Mouse (Mus musculus) midbrain, embryonic 16.5 days (tissue): ENCODE measurements around the gene Srrm3. TPM values are rescaled to one million over a fixed set of nuclear protein-coding genes. Genes with fewer than 3 reads are reported as not detected.

Experiments
- ATAC-seq: fragments of 200-750 bp; cut with Nextera tagmentation; 2 replicates; pipeline ENCODE4 v1.8.0; 2017; ENCODE audit warnings: moderate TSS enrichment
- H3K27ac ChIP-seq: fragments of 300-500 bp; sonication (generic); 2 replicates; pipeline ENCODE4 v1.5.1; 2014; ENCODE audit warnings: mild to moderate bottlenecking, low read length, mixed read lengths
- H3K27me3 ChIP-seq: fragments of 300-500 bp; sonication (generic); 2 replicates; pipeline ENCODE4 v1.6.1; 2014; ENCODE audit warnings: low read depth, low read length, mixed read lengths; ENCODE audit not compliant: control insufficient read depth, insufficient read depth
- H3K36me3 ChIP-seq: fragments of 300-500 bp; sonication (generic); 2 replicates; pipeline ENCODE4 v1.6.1; 2014; ENCODE audit warnings: mild to moderate bottlenecking, low read length, moderate library complexity, mixed read lengths; ENCODE audit not compliant: control insufficient read depth, insufficient read depth
- H3K4me1 ChIP-seq: fragments of 300-500 bp; sonication (generic); 2 replicates; pipeline ENCODE4 v1.6.1; 2014; ENCODE audit warnings: mild to moderate bottlenecking, low read length, mixed read lengths; ENCODE audit not compliant: control insufficient read depth, insufficient read depth
- H3K4me2 ChIP-seq: fragments of 300-500 bp; sonication (generic); 2 replicates; pipeline ENCODE4 v1.6.1; 2014; ENCODE audit warnings: mild to moderate bottlenecking, low read length, mixed read lengths
- H3K4me3 ChIP-seq: fragments of 300-500 bp; sonication (generic); 2 replicates; pipeline ENCODE4 v1.5.1; 2014; ENCODE audit warnings: low read depth, mild to moderate bottlenecking, low read length, moderate library complexity, mixed read lengths
- H3K9ac ChIP-seq: fragments of 300-500 bp; sonication (generic); 2 replicates; pipeline ENCODE4 v1.6.1; 2014; ENCODE audit warnings: low read depth, low read length, mixed read lengths
- H3K9me3 ChIP-seq: fragments of 300-500 bp; sonication (generic); replicated peaks from 2 replicates; pipeline ENCODE4 v1.6.1; 2014; ENCODE audit warnings: mild to moderate bottlenecking, low read length, mixed read lengths; ENCODE audit not compliant: control insufficient read depth, poor library complexity, severe bottlenecking
- WGBS: fragments of 180-500 bp; shearing (Covaris S2); extraction: QIAGEN DNeasy Blood & Tissue Kit; methylation state at CpG from one replicate; pipeline ENCODE4 v1.1.7; 2014; 5-methylcytosine and 5-hydroxymethylcytosine counted together
- polyA plus RNA-seq: library from polyadenylated mRNA; unstranded; fragments of >200 nt; fragmentation: Nextera tagmentation; extraction: Ambion mirVana; gene quantifications from 2 replicates; pipeline ENCODE4 v1.2.1, GENCODE M21; 2015

The Srrm3 gene
- polyA plus RNA-seq, 1 experiment from 2014 or later = 76.2 TPM

DNA sequence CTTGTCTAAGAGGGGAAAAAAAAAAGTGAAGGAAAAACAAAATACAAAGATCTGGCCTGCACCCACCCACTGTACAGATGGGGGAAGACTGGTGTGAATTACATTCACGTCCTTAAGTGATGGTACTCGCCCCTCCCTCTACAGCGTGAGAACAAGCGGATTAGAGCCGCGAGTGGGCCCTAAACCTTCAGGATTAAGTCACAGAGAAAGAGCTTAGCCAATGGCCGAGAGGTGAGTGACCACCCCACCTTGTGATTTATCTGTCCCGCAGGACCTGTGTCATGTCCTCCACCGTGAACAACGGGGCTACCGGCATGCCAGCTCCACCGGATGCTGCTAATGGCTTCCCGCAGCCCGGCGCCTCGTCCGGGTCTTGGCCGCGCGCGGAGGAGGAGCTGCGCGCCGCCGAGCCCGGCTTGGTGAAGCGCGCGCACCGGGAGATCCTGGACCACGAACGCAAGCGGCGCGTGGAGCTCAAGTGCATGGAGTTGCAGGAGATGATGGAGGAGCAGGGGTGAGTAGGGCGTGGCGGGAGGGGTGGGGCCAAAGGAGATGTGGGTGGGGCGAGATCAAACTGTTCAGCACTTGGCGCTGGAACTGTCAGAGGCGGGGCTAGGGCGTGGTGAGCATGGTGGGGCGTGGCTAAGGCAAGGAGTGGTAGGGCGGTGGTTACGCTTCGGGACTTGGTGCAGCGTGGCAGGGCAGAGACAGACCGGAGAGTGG is 28.2 kb downstream of the Srrm3 start:
- Histone ChIP-seq H3K27ac (peak overlapping the region; percentile 77), H3K36me3 (no peaks in the 10 kb centered on the region), H3K27me3 (no peaks in the 10 kb centered on the region), H3K4me3 (peak overlapping the region; percentile 49), H3K9ac (peak overlapping the region; percentile 60), H3K9me3 (no peaks in the 10 kb centered on the region), H3K4me2 (peak overlapping the region; percentile 86), H3K4me1 (peaks cover 29% of the 10 kb centered on the region)
- 1% methylated on average over 47 of the region's 47 CpGs for WGBS
- ATAC-seq = peak; percentile 80

DNA sequence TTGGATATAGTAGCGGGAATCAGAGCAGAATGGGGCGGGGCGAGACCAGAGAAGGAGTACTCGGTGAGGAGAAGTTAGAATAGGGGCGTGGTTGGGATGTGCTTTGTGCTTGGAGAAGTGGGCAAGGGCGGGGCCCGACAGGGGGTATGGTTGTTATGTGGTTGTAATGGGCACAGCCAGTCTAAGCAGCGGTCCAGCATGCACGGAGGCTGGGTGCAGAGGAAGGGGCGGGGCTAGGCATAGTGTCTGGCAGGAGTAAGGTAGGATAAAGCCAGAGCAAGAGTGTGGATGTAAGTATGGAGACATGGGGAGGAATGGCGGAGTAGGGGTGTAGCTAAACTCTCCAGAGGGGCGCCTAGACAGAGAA is 28.8 kb downstream of the Srrm3 start:
- WGBS = 1% methylated on average over 12 of the region's 12 CpGs
- Histone ChIP-seq H3K9me3 (no peaks in the 10 kb centered on the region), H3K27ac (peak overlapping the region; percentile 77), H3K9ac (peak overlapping the region; percentile 60), H3K27me3 (no peaks in the 10 kb centered on the region), H3K4me3 (peak overlapping the region; percentile 49), H3K4me1 (peaks cover 29% of the 10 kb centered on the region), H3K4me2 (peak overlapping the region; percentile 86), H3K36me3 (no peaks in the 10 kb centered on the region)
- peak; percentile 82 for ATAC-seq

DNA sequence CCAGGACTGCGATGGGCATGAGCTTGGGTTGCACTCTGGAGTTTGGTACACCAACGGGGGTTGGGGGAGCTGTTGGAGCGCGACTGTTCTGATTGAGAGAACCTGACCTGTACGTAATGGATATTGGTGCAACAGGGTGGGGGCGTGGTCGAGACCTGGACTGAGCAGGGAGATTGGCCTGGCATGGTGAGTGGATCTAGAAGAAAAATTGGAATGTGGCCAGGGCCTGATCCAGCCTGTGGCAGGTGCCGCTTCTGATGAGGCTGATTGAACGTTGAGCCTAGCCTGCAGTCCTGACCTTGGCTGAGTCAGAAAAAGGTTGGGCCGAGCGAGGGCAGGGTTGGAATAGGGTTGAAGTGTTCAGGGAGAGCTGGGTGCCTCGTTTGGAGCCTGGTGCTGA is 29.3 kb downstream of the Srrm3 start:
- Histone ChIP-seq H3K4me1 (peaks cover 29% of the 10 kb centered on the region), H3K36me3 (no peaks in the 10 kb centered on the region; the same call in 1 of the 2 replicates), H3K27ac (peak overlapping the region; percentile 77; the same call in 1 of the 2 replicates), H3K4me2 (peak overlapping the region; percentile 86), H3K27me3 (no peaks in the 10 kb centered on the region), H3K9ac (no peak overlapping the region), H3K4me3 (peak overlapping the region; percentile 49), H3K9me3 (no peaks in the 10 kb centered on the region)
- peak; percentile 3; the same call in 1 of the 2 replicates for ATAC-seq
- 19% methylated on average over 12 of the region's 12 CpGs for WGBS

DNA sequence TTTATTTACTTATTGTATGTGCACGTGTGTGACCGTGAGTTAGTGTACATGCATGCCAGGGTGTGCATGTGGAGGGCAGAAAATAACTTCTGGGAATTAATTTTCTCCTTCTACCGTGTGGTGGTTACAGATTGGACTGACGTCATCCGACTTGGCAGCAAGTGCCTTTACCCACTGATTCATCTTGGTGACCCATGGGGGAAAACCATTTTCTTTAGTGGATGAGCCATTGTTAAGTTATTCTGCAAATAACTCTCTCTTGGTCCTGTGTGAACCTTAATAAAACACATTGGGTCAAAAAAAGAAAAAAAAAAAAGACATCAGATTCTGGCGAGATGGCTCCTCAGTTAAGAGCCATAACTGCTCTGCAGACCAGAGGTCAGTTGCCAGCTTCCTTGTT is 35.0 kb downstream of the Srrm3 start:
- 76% methylated on average over 6 of the region's 6 CpGs for WGBS

DNA sequence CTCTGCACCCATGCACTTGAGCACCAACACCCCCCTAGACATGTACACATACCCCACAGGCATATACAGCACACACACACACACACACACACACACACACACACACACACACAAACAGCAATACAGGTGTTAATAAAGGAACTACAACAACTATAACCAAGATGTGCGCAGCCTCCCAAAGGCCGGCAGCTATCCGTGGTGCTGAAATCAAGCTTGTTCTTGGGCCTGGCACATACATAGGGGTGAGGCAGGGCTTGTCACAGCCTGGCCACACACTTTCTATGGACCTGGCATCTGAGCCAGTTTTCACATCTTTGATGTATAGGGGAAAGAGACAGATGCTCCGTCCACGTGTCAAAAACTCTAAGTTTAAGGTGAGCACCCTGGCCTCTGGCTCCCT is 36.7 kb downstream of the Srrm3 start:
- Histone ChIP-seq H3K27me3 (no peaks in the 10 kb centered on the region), H3K4me2 (no peak overlapping the region), H3K9ac (no peak overlapping the region), H3K36me3 (peaks cover 8% of the 10 kb centered on the region), H3K27ac (no peak overlapping the region), H3K4me3 (no peak overlapping the region), H3K4me1 (no peaks in the 10 kb centered on the region), H3K9me3 (no peaks in the 10 kb centered on the region)
- no peak for ATAC-seq
- WGBS = 29% methylated on average over 5 of the region's 5 CpGs

More for the DNA sequence above, 35.0 kb downstream of the Srrm3 start:
- Histone ChIP-seq H3K9ac (no peak overlapping the region), H3K4me2 (no peak overlapping the region), H3K36me3 (peaks cover 4% of the 10 kb centered on the region), H3K27ac (no peak overlapping the region), H3K9me3 (no peaks in the 10 kb centered on the region), H3K4me3 (no peak overlapping the region), H3K27me3 (no peaks in the 10 kb centered on the region), H3K4me1 (no peaks in the 10 kb centered on the region)
- no peak for ATAC-seq

DNA sequence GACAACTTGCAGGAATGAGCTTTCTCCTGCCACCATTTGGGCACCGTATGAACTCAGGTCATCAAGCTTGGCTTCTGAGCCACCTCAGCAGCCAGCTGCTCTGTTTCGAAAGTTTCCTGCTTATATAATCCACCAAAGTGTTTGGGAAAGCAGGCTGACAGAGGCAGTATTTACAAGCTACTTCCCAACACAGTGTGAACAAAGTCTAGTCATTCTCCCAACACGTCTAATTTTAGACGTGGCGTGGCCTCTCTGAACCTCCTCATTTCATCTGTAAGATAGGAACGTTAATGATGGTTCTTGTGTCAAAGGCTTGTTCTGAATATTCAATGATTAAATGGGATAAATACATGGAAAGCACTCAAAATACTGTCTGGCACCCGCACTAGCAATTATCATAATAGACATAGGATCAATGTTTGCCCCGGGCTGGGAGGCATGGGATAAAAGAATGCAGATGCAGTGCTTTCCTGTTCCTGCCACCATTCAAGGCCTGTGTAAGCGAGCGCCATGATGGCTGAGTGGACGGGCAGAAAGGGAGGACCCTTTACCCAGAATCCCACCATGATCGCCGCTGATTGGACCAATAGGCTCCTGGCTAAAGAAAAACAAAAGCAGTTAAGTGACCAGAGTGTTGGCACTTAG is 39.1 kb downstream of the Srrm3 start:
- no peaks in the 10 kb centered on the region for H3K27me3 ChIP-seq
- ATAC-seq = no peak
- H3K4me3 ChIP-seq = no peak overlapping the region
- 59% methylated on average over 13 of the region's 13 CpGs for WGBS
- no peak overlapping the region for H3K9ac ChIP-seq
- peaks cover 8% of the 10 kb centered on the region for H3K36me3 ChIP-seq
- H3K9me3 ChIP-seq = no peaks in the 10 kb centered on the region
- H3K4me1 ChIP-seq = peaks cover 12% of the 10 kb centered on the region
- no peak overlapping the region for H3K4me2 ChIP-seq
- H3K27ac ChIP-seq = no peak overlapping the region

DNA sequence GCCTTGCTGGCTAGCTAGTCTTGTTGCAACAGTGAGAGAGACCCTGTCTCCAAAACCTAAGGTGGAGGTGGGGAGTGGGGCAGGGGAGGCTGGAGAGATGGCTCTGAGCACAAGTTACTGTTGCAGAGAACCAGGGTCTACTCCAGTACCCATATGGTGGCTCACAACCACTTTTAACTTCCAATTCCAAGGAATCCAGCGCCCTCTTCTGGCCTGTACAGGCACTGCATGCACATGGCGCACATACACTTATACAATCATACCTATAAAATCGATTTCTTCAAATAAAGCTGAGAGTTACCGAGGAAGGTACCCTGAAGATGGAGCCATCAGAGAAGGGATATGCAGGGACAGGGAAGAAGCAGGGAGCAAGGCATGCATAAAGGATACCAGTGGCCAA is 40.8 kb downstream of the Srrm3 start:
- Histone ChIP-seq H3K27me3 (no peaks in the 10 kb centered on the region), H3K9ac (no peak overlapping the region), H3K27ac (no peak overlapping the region), H3K4me1 (peaks cover 27% of the 10 kb centered on the region), H3K4me3 (no peak overlapping the region), H3K36me3 (peaks cover 8% of the 10 kb centered on the region; the same call in 1 of the 2 replicates), H3K9me3 (no peaks in the 10 kb centered on the region), H3K4me2 (no peak overlapping the region)
- 74% methylated on average over 4 of the region's 4 CpGs for WGBS
- ATAC-seq = no peak

DNA sequence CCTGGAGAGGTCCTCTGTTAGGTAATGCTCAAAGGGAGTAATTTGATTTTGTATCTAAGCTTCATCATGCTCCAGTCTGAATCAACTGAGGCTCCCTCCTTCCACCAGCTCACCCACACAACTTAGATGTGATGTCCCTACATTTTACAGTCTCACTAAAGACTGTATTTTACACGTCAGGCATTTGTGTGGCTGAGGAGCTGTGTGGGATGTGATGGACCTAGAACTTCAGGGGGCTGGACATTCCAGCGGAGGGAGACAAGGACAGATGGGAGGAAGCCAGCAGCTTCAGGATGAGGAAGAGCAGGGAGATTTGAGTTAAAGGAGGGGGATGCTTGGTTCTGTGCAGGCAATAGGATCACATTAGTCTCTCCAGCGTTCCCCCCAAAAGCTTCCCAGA is 41.2 kb downstream of the Srrm3 start:
- no peaks in the 10 kb centered on the region for H3K27me3 ChIP-seq
- WGBS = 92% methylated on average over 3 of the region's 3 CpGs
- peaks cover 8% of the 10 kb centered on the region; the same call in 1 of the 2 replicates for H3K36me3 ChIP-seq
- H3K4me1 ChIP-seq = peaks cover 27% of the 10 kb centered on the region
- no peaks in the 10 kb centered on the region for H3K9me3 ChIP-seq
- H3K4me2 ChIP-seq = no peak overlapping the region
- no peak for ATAC-seq
- no peak overlapping the region for H3K4me3 ChIP-seq
- no peak overlapping the region for H3K27ac ChIP-seq
- no peak overlapping the region for H3K9ac ChIP-seq

DNA sequence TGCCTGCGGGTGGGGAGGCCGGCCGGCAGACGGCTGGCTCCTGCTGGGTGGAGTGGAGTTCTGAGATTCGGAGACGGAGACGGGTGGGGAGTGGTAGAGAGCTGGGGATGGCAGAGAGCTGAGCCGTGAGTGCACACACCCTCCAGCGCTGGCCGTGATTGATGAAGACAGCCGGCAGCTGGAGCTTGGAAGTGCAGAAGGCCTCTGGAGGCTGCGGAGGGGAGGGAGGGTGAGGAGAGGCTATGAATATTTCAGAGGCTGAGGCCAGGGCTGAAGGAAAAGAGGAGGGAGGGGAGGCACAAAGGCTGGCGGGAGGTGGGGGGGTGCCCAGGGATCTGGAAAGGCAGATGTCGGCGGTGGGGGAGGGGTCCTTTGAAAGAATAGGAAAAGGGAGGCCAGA is 44.3 kb downstream of the Srrm3 start:
- no peaks in the 10 kb centered on the region for H3K9me3 ChIP-seq

More for the DNA sequence above, 44.3 kb downstream of the Srrm3 start:
- Histone ChIP-seq H3K27ac (peak overlapping the region; percentile 88), H3K36me3 (0 out of 2 replicates have a peak, but pooled peaks cover 4% of the 10 kb centered on the region), H3K4me1 (peaks cover 27% of the 10 kb centered on the region), H3K4me2 (peak overlapping the region; percentile 29), H3K27me3 (peaks cover 7% of the 10 kb centered on the region), H3K9ac (peak overlapping the region; percentile 46), H3K4me3 (no peak overlapping the region)
- under 1% methylated on average over 15 of the region's 15 CpGs for WGBS
- ATAC-seq = peak; percentile 89
